Mouse (Mus musculus): ENCODE data around the gene Jph3. TPM values are rescaled to one million over a fixed set of nuclear protein-coding genes. Genes with fewer than 3 reads are reported as not detected.

Jph3 gene
- total and polyA plus RNA-seq, 2 experiments = not detected

GRCm38 (mm10) chr8:121698615-121699101, 30.8 kb upstream of the Jph3 start:
- Histone ChIP-seq H3K9ac (ENCODE audit: low read depth, low read length) (no peak overlapping the region), H3K27me3 (ENCODE audit: control insufficient read depth, insufficient read depth, low read length) (no peaks in the 10 kb centered on the region), H3K4me1 (ENCODE audit: control insufficient read depth, insufficient read depth, low read length) (peaks cover 5% of the 10 kb centered on the region; the same call in 1 of the 2 replicates), H3K27ac (replicated peaks; ENCODE audit: insufficient read depth, low read depth, low read length) (no peak overlapping the region), H3K4me3 (ENCODE audit: insufficient read depth, low read depth, low read length) (no peak overlapping the region), H3K79me2 (ENCODE audit: control insufficient read depth, insufficient read depth, low read length) (no peaks in the 10 kb centered on the region), H3K36me3 (ENCODE audit: control insufficient read depth, insufficient read depth, low read length) (no peaks in the 10 kb centered on the region)
- 40% methylated on average over 9 of the region's 9 CpGs for WGBS
- no peak for DNase-seq (ENCODE audit: extremely low read depth, low read depth, low spot score)
- TF ChIP-seq POLR2A (IDR thresholded peaks at IDR 0.05; ENCODE audit: extremely low read depth, insufficient read depth, low read length) (no peak), CTCF (IDR thresholded peaks at IDR 0.05; ENCODE audit: low read depth, low read length) (no peak)

- WGBS = 96% methylated on average over 2 of the region's 2 CpGs
- no peaks in the 10 kb centered on the region for H3K79me2 ChIP-seq (ENCODE audit: control insufficient read depth, insufficient read depth, low read length)
- no peak overlapping the region for H3K4me3 ChIP-seq (ENCODE audit: insufficient read depth, low read depth, low read length)
- no peak overlapping the region for H3K27ac ChIP-seq (replicated peaks; ENCODE audit: insufficient read depth, low read depth, low read length)
- no peak for DNase-seq (ENCODE audit: extremely low read depth, low read depth, low spot score)
- H3K4me1 ChIP-seq (ENCODE audit: control insufficient read depth, insufficient read depth, low read length) = peaks cover 5% of the 10 kb centered on the region; the same call in 1 of the 2 replicates
- no peak overlapping the region for H3K9ac ChIP-seq (ENCODE audit: low read depth, low read length)
- no peaks in the 10 kb centered on the region for H3K36me3 ChIP-seq (ENCODE audit: control insufficient read depth, insufficient read depth, low read length)
- no peaks in the 10 kb centered on the region for H3K27me3 ChIP-seq (ENCODE audit: control insufficient read depth, insufficient read depth, low read length)
- no peak for TF ChIP-seq CTCF (IDR thresholded peaks at IDR 0.05; ENCODE audit: low read depth, low read length)
- TF ChIP-seq POLR2A (IDR thresholded peaks at IDR 0.05; ENCODE audit: extremely low read depth, insufficient read depth, low read length) = no peak
Observed at GRCm38 (mm10) chr8:121699936-121700335, 29.5 kb upstream of the Jph3 start.

GRCm38 (mm10) chr8:121705174-121705573, 24.2 kb upstream of the Jph3 start:
- TF ChIP-seq CTCF (IDR thresholded peaks at IDR 0.05; ENCODE audit: low read depth, low read length) = no peak
- TF ChIP-seq POLR2A (IDR thresholded peaks at IDR 0.05; ENCODE audit: extremely low read depth, insufficient read depth, low read length) = no peak
- Histone ChIP-seq H3K79me2 (ENCODE audit: control insufficient read depth, insufficient read depth, low read length) (no peaks in the 10 kb centered on the region), H3K9ac (ENCODE audit: low read depth, low read length) (no peak overlapping the region), H3K36me3 (ENCODE audit: control insufficient read depth, insufficient read depth, low read length) (no peaks in the 10 kb centered on the region), H3K4me3 (ENCODE audit: insufficient read depth, low read depth, low read length) (no peak overlapping the region), H3K4me1 (ENCODE audit: control insufficient read depth, insufficient read depth, low read length) (no peaks in the 10 kb centered on the region), H3K27me3 (ENCODE audit: control insufficient read depth, insufficient read depth, low read length) (no peaks in the 10 kb centered on the region), H3K27ac (replicated peaks; ENCODE audit: insufficient read depth, low read depth, low read length) (no peak overlapping the region)
- 66% methylated on average over 3 of the region's 3 CpGs for WGBS
- DNase-seq (ENCODE audit: extremely low read depth, low read depth, low spot score) = no peak

GRCm38 (mm10) chr8:121706956-121707355, 22.5 kb upstream of the Jph3 start:
- no peak overlapping the region for H3K4me3 ChIP-seq (ENCODE audit: insufficient read depth, low read depth, low read length)
- no peaks in the 10 kb centered on the region for H3K27me3 ChIP-seq (ENCODE audit: control insufficient read depth, insufficient read depth, low read length)
- H3K27ac ChIP-seq (replicated peaks; ENCODE audit: insufficient read depth, low read depth, low read length) = no peak overlapping the region
- H3K36me3 ChIP-seq (ENCODE audit: control insufficient read depth, insufficient read depth, low read length) = no peaks in the 10 kb centered on the region
- H3K4me1 ChIP-seq (ENCODE audit: control insufficient read depth, insufficient read depth, low read length) = no peaks in the 10 kb centered on the region
- no peak for DNase-seq (ENCODE audit: extremely low read depth, low read depth, low spot score)
- no peak for TF ChIP-seq POLR2A (IDR thresholded peaks at IDR 0.05; ENCODE audit: extremely low read depth, insufficient read depth, low read length)
- no peak for TF ChIP-seq CTCF (IDR thresholded peaks at IDR 0.05; ENCODE audit: low read depth, low read length)
- H3K79me2 ChIP-seq (ENCODE audit: control insufficient read depth, insufficient read depth, low read length) = no peaks in the 10 kb centered on the region
- 81% methylated on average over 11 of the region's 11 CpGs for WGBS
- H3K9ac ChIP-seq (ENCODE audit: low read depth, low read length) = no peak overlapping the region

GRCm38 (mm10) chr8:121708406-121708805, 21.0 kb upstream of the Jph3 start:
- no peaks in the 10 kb centered on the region for H3K27me3 ChIP-seq (ENCODE audit: control insufficient read depth, insufficient read depth, low read length)
- H3K79me2 ChIP-seq (ENCODE audit: control insufficient read depth, insufficient read depth, low read length) = no peaks in the 10 kb centered on the region
- H3K27ac ChIP-seq (replicated peaks; ENCODE audit: insufficient read depth, low read depth, low read length) = no peak overlapping the region
- TF ChIP-seq CTCF (IDR thresholded peaks at IDR 0.05; ENCODE audit: low read depth, low read length) (no peak), POLR2A (IDR thresholded peaks at IDR 0.05; ENCODE audit: extremely low read depth, insufficient read depth, low read length) (no peak)
- 60% methylated on average over 6 of the region's 6 CpGs for WGBS
- no peak overlapping the region for H3K4me3 ChIP-seq (ENCODE audit: insufficient read depth, low read depth, low read length)
- no peak overlapping the region for H3K9ac ChIP-seq (ENCODE audit: low read depth, low read length)
- H3K36me3 ChIP-seq (ENCODE audit: control insufficient read depth, insufficient read depth, low read length) = no peaks in the 10 kb centered on the region
- H3K4me1 ChIP-seq (ENCODE audit: control insufficient read depth, insufficient read depth, low read length) = no peaks in the 10 kb centered on the region
- DNase-seq (ENCODE audit: extremely low read depth, low read depth, low spot score) = no peak

- Histone ChIP-seq H3K9ac (ENCODE audit: low read depth, low read length) (no peak overlapping the region), H3K36me3 (ENCODE audit: control insufficient read depth, insufficient read depth, low read length) (no peaks in the 10 kb centered on the region), H3K27ac (replicated peaks; ENCODE audit: insufficient read depth, low read depth, low read length) (no peak overlapping the region), H3K79me2 (ENCODE audit: control insufficient read depth, insufficient read depth, low read length) (no peaks in the 10 kb centered on the region), H3K4me3 (ENCODE audit: insufficient read depth, low read depth, low read length) (no peak overlapping the region), H3K4me1 (ENCODE audit: control insufficient read depth, insufficient read depth, low read length) (no peaks in the 10 kb centered on the region), H3K27me3 (ENCODE audit: control insufficient read depth, insufficient read depth, low read length) (no peaks in the 10 kb centered on the region)
- no peak for DNase-seq (ENCODE audit: extremely low read depth, low read depth, low spot score)
- TF ChIP-seq POLR2A (IDR thresholded peaks at IDR 0.05; ENCODE audit: extremely low read depth, insufficient read depth, low read length) (no peak), CTCF (IDR thresholded peaks at IDR 0.05; ENCODE audit: low read depth, low read length) (no peak)
- 45% methylated on average over 14 of the region's 14 CpGs for whole genome bisulfite sequencing
Observed at GRCm38 (mm10) chr8:121717502-121717901, 11.9 kb upstream of the Jph3 start.

Measured in liver, adult 2 months (tissue).